Mouse (Mus musculus) forebrain, embryonic 16.5 days (tissue): Measurements from ENCODE around the gene Xcl1. TPM values are rescaled to one million over a fixed set of nuclear protein-coding genes. Genes with fewer than 3 reads are reported as not detected.

Source experiments
- ATAC-seq: fragments of 200-750 bp; cut with Nextera tagmentation; 2 replicates; pipeline ENCODE4 v1.8.0; 2017; ENCODE audit warnings: mild to moderate bottlenecking, moderate library complexity
- H3K27ac ChIP-seq: fragments of 300-500 bp; sonication (generic); 2 replicates; pipeline ENCODE4 v1.5.1; 2014; ENCODE audit warnings: low read length, control low read depth
- H3K27me3 ChIP-seq: fragments of 300-500 bp; sonication (generic); replicated peaks from 2 replicates; pipeline ENCODE4 v1.6.1; 2014; ENCODE audit warnings: low read length; ENCODE audit not compliant: control insufficient read depth, insufficient read depth
- H3K36me3 ChIP-seq: fragments of 300-500 bp; sonication (generic); 2 replicates; pipeline ENCODE4 v1.6.1; 2014; ENCODE audit not compliant: control insufficient read depth, insufficient read depth
- H3K4me1 ChIP-seq: fragments of 300-500 bp; sonication (generic); replicated peaks from 2 replicates; pipeline ENCODE4 v1.6.1; 2014; ENCODE audit warnings: low read length; ENCODE audit not compliant: control insufficient read depth, insufficient read depth
- H3K4me2 ChIP-seq: fragments of 300-500 bp; sonication (generic); 2 replicates; pipeline ENCODE4 v1.6.1; 2014; ENCODE audit warnings: mild to moderate bottlenecking, low read length, control low read depth
- H3K4me3 ChIP-seq: fragments of 300-500 bp; sonication (generic); replicated peaks from 2 replicates; pipeline ENCODE4 v1.5.1; 2014; ENCODE audit warnings: mild to moderate bottlenecking, low read length, control low read depth
- H3K9ac ChIP-seq: fragments of 300-500 bp; sonication (generic); replicated peaks from 2 replicates; pipeline ENCODE4 v1.6.1; 2014; ENCODE audit warnings: low read depth, low read length, control low read depth
- H3K9me3 ChIP-seq: fragments of 300-500 bp; sonication (generic); 2 replicates; pipeline ENCODE4 v1.6.1; 2016; ENCODE audit warnings: low read length; ENCODE audit not compliant: control insufficient read depth
- WGBS: fragments of 180-500 bp; shearing (Covaris S2); extraction: QIAGEN DNeasy Blood & Tissue Kit; methylation state at CpG from one replicate; pipeline ENCODE4 v1.1.7; 2014; 5-methylcytosine and 5-hydroxymethylcytosine counted together
- polyA plus RNA-seq: library from polyadenylated mRNA; unstranded; fragments of >200 nt; fragmentation: Nextera tagmentation; extraction: Ambion mirVana; gene quantifications from 2 replicates; pipeline ENCODE4 v1.2.1, GENCODE M21; 2015

Xcl1 gene
- polyA plus RNA-seq, 1 experiment from 2014 or later = not detected

- no peaks in the 10 kb centered on the region for H3K27me3 ChIP-seq
- H3K4me2 ChIP-seq = no peak overlapping the region
- H3K4me1 ChIP-seq = no peaks in the 10 kb centered on the region
- 32% methylated on average over 11 of the region's 11 CpGs for WGBS
- no peak for ATAC-seq
- no peaks in the 10 kb centered on the region for H3K36me3 ChIP-seq
- H3K9me3 ChIP-seq = no peaks in the 10 kb centered on the region
- H3K27ac ChIP-seq = no peak overlapping the region
- no peak overlapping the region for H3K4me3 ChIP-seq
- no peak overlapping the region for H3K9ac ChIP-seq
Measured at GRCm38 (mm10) chr1:164959787-164960385, 24.6 kb upstream of the Xcl1 start.

GRCm38 (mm10) chr1:164959160-164959559 lies 23.8 kb upstream of the Xcl1 start:
- WGBS = 91% methylated on average over 3 of the region's 3 CpGs

GRCm38 (mm10) chr1:164957974-164958373 lies 22.6 kb upstream of the Xcl1 start:
- H3K36me3 ChIP-seq = no peaks in the 10 kb centered on the region
- H3K9me3 ChIP-seq = no peaks in the 10 kb centered on the region
- H3K4me2 ChIP-seq = no peak overlapping the region
- no peaks in the 10 kb centered on the region for H3K27me3 ChIP-seq
- no peaks in the 10 kb centered on the region for H3K4me1 ChIP-seq
- no peak overlapping the region for H3K9ac ChIP-seq
- no peak overlapping the region for H3K4me3 ChIP-seq
- 94% methylated on average over 3 of the region's 3 CpGs for WGBS
- no peak for ATAC-seq
- H3K27ac ChIP-seq = no peak overlapping the region

More at GRCm38 (mm10) chr1:164959160-164959559, 23.8 kb upstream of the Xcl1 start:
- ATAC-seq = no peak
- Histone ChIP-seq H3K9ac (no peak overlapping the region), H3K4me2 (no peak overlapping the region), H3K27me3 (no peaks in the 10 kb centered on the region), H3K4me1 (no peaks in the 10 kb centered on the region), H3K4me3 (no peak overlapping the region), H3K9me3 (no peaks in the 10 kb centered on the region), H3K36me3 (no peaks in the 10 kb centered on the region), H3K27ac (no peak overlapping the region)

GRCm38 (mm10) chr1:164956725-164957399 lies 21.5 kb upstream of the Xcl1 start:
- H3K4me2 ChIP-seq = no peak overlapping the region
- H3K4me1 ChIP-seq = no peaks in the 10 kb centered on the region
- no peak overlapping the region for H3K9ac ChIP-seq
- 92% methylated on average over 3 of the region's 3 CpGs for WGBS
- H3K9me3 ChIP-seq = no peaks in the 10 kb centered on the region
- H3K4me3 ChIP-seq = no peak overlapping the region
- ATAC-seq = no peak
- H3K27ac ChIP-seq = no peak overlapping the region
- no peaks in the 10 kb centered on the region for H3K27me3 ChIP-seq
- H3K36me3 ChIP-seq = no peaks in the 10 kb centered on the region

- no peak overlapping the region for H3K27ac ChIP-seq
- H3K9ac ChIP-seq = no peak overlapping the region
- WGBS = 66% methylated on average over 7 of the region's 7 CpGs
- no peaks in the 10 kb centered on the region for H3K36me3 ChIP-seq
- no peak overlapping the region for H3K4me3 ChIP-seq
- no peaks in the 10 kb centered on the region for H3K4me1 ChIP-seq
- no peak overlapping the region for H3K4me2 ChIP-seq
- H3K9me3 ChIP-seq = no peaks in the 10 kb centered on the region
- ATAC-seq = no peak
- no peaks in the 10 kb centered on the region for H3K27me3 ChIP-seq
Measured at GRCm38 (mm10) chr1:164955452-164956196, 20.3 kb upstream of the Xcl1 start.

- no peaks in the 10 kb centered on the region for H3K36me3 ChIP-seq
- no peak overlapping the region for H3K4me3 ChIP-seq
- 94% methylated on average over 6 of the region's 6 CpGs for WGBS
- no peak overlapping the region for H3K4me2 ChIP-seq
- H3K27me3 ChIP-seq = no peaks in the 10 kb centered on the region
- no peaks in the 10 kb centered on the region for H3K9me3 ChIP-seq
- no peak for ATAC-seq
- no peak overlapping the region for H3K9ac ChIP-seq
- H3K4me1 ChIP-seq = no peaks in the 10 kb centered on the region
- no peak overlapping the region for H3K27ac ChIP-seq
Measured at GRCm38 (mm10) chr1:164953574-164953973, 18.2 kb upstream of the Xcl1 start.

- Histone ChIP-seq H3K4me2 (no peak overlapping the region), H3K4me1 (no peaks in the 10 kb centered on the region), H3K9me3 (no peaks in the 10 kb centered on the region), H3K9ac (no peak overlapping the region), H3K36me3 (no peaks in the 10 kb centered on the region), H3K27ac (no peak overlapping the region), H3K4me3 (no peak overlapping the region), H3K27me3 (no peaks in the 10 kb centered on the region)
- WGBS = 82% methylated on average over 2 of the region's 2 CpGs
- ATAC-seq = no peak
Measured at GRCm38 (mm10) chr1:164936060-164936459, 733 bp upstream of the Xcl1 start.

GRCm38 (mm10) chr1:164933441-164934188 lies 1.7 kb downstream of the Xcl1 start:
- Histone ChIP-seq H3K9ac (no peak overlapping the region), H3K27me3 (no peaks in the 10 kb centered on the region), H3K36me3 (no peaks in the 10 kb centered on the region), H3K4me3 (no peak overlapping the region), H3K27ac (no peak overlapping the region), H3K4me2 (no peak overlapping the region), H3K9me3 (no peaks in the 10 kb centered on the region), H3K4me1 (no peaks in the 10 kb centered on the region)
- ATAC-seq = no peak
- WGBS = 91% methylated on average over 10 of the region's 10 CpGs

- Histone ChIP-seq H3K4me2 (no peak overlapping the region), H3K9ac (no peak overlapping the region), H3K36me3 (no peaks in the 10 kb centered on the region), H3K4me3 (no peak overlapping the region), H3K27ac (no peak overlapping the region), H3K27me3 (no peaks in the 10 kb centered on the region), H3K9me3 (no peaks in the 10 kb centered on the region), H3K4me1 (no peaks in the 10 kb centered on the region)
- no peak for ATAC-seq
- 91% methylated on average over 7 of the region's 7 CpGs for WGBS
Measured at GRCm38 (mm10) chr1:164931135-164931534, 4.2 kb downstream of the Xcl1 start.
